8 mouse cellular contexts compared by ENCODE assay signal in genomic region chr11:106158930-106159215, GRCm38 (mm10). TPM values are rescaled to one million over a fixed set of nuclear protein-coding genes. Genes with fewer than 3 reads are reported as not detected.
DNase-seq lines count a peak whose midpoint lies in the region; ATAC-seq and TF ChIP-seq lines count a peak whose summit lies in the region.

No protein-coding gene starts in this region.

- peak; percentile 1; the same call in 1 of the 2 replicates for ATAC-seq in hindbrain, postnatal 0 days
- ATAC-seq in midbrain, postnatal 0 days (ENCODE audit: low FRiP score): no peak

- WGBS in embryonic facial prominence, embryonic 10.5 days: 36% methylated on average over 9 of the region's 9 CpGs
- 48% methylated on average over 9 of the region's 9 CpGs for WGBS in hindbrain, postnatal 0 days
- WGBS in midbrain, postnatal 0 days: 41% methylated on average over 9 of the region's 9 CpGs

- DNase-seq in layer of hippocampus, adult 2 months (ENCODE audit: low spot score in 2 of 2): no peak
- DNase-seq in layer of hippocampus, postnatal 14 days (ENCODE audit: low spot score in 2 of 2): no peak
- DNase-seq in embryonic facial prominence, embryonic 10.5 days (ENCODE audit: low spot score): no peak
- no peak for DNase-seq in hindbrain, postnatal 0 days (ENCODE audit: low spot score)
- DNase-seq in midbrain, postnatal 0 days (ENCODE audit: low spot score): no peak
- no peak for DNase-seq in cerebellum, adult 11-12 months
- no peak for DNase-seq in natural killer cell, adult 2 months (ENCODE audit: low spot score in 2 of 2)
- DNase-seq in left cerebral cortex, postnatal 14 days (ENCODE audit: low spot score in 2 of 2): no peak

- peak overlapping the region; percentile 99 for H3K27ac ChIP-seq in layer of hippocampus, adult 2 months
- H3K27ac ChIP-seq in embryonic facial prominence, embryonic 10.5 days (replicated peaks): peak overlapping the region; percentile 99
- peak overlapping the region; percentile 95; the same call in 1 of the 2 replicates for H3K27ac ChIP-seq in hindbrain, postnatal 0 days
- peak overlapping the region; percentile 97 for H3K27ac ChIP-seq in midbrain, postnatal 0 days (ENCODE audit: low read depth, low read length)

- H3K36me3 ChIP-seq in embryonic facial prominence, embryonic 10.5 days (replicated peaks): peaks cover 73% of the 10 kb centered on the region
- peaks cover 30% of the 10 kb centered on the region for H3K36me3 ChIP-seq in hindbrain, postnatal 0 days (ENCODE audit: insufficient read depth, low read length)
- peaks cover 15% of the 10 kb centered on the region for H3K36me3 ChIP-seq in midbrain, postnatal 0 days (ENCODE audit: insufficient read depth, low read length)

- peak overlapping the region; percentile 85 for H3K4me3 ChIP-seq in layer of hippocampus, adult 2 months
- H3K4me3 ChIP-seq in embryonic facial prominence, embryonic 10.5 days: peak overlapping the region; percentile 90
- H3K4me3 ChIP-seq in hindbrain, postnatal 0 days (ENCODE audit: low read length): peak overlapping the region; percentile 59
- peak overlapping the region; percentile 75 for H3K4me3 ChIP-seq in midbrain, postnatal 0 days (ENCODE audit: low read depth, low read length)

- peak overlapping the region; percentile 87 for H3K4me2 ChIP-seq in hindbrain, postnatal 0 days (ENCODE audit: low read depth, low read length)
- H3K4me2 ChIP-seq in midbrain, postnatal 0 days (ENCODE audit: low read depth, low read length, poor library complexity, severe bottlenecking): peak overlapping the region; percentile 92

- no peak for TF ChIP-seq CTCF in layer of hippocampus, adult 2 months (conservative IDR thresholded peaks at IDR 0.05)
- TF ChIP-seq CTCF in hindbrain, postnatal 0 days (IDR thresholded peaks at IDR 0.05; ENCODE audit: low read depth): no peak
- no peak for TF ChIP-seq CTCF in midbrain, postnatal 0 days (IDR thresholded peaks at IDR 0.05)

- H3K9me3 ChIP-seq in embryonic facial prominence, embryonic 10.5 days: no peaks in the 10 kb centered on the region
- no peaks in the 10 kb centered on the region for H3K9me3 ChIP-seq in hindbrain, postnatal 0 days (ENCODE audit: low read length)
- no peaks in the 10 kb centered on the region for H3K9me3 ChIP-seq in midbrain, postnatal 0 days (ENCODE audit: low read length)

- H3K4me1 ChIP-seq in embryonic facial prominence, embryonic 10.5 days: peaks cover 58% of the 10 kb centered on the region
- peaks cover 11% of the 10 kb centered on the region; the same call in 1 of the 2 replicates for H3K4me1 ChIP-seq in hindbrain, postnatal 0 days (ENCODE audit: insufficient read depth, low read length)
- peaks cover 14% of the 10 kb centered on the region; the same call in 1 of the 2 replicates for H3K4me1 ChIP-seq in midbrain, postnatal 0 days (ENCODE audit: insufficient read depth, low read length)

- H3K9ac ChIP-seq in hindbrain, postnatal 0 days (replicated peaks; ENCODE audit: low read length): peak overlapping the region; percentile 75
- peak overlapping the region; percentile 88 for H3K9ac ChIP-seq in midbrain, postnatal 0 days (replicated peaks; ENCODE audit: low read length, poor library complexity, severe bottlenecking)

- intact Hi-C loops in left cerebral cortex, postnatal 14 days (cut with DNase I): loop anchor here (5.0 kb wide), 1 partner anchor 67 kb away; no protein-coding TSS in a partner anchor

- no peaks in the 10 kb centered on the region for H3K27me3 ChIP-seq in embryonic facial prominence, embryonic 10.5 days (replicated peaks; ENCODE audit: low read depth, poor library complexity, severe bottlenecking)
- H3K27me3 ChIP-seq in hindbrain, postnatal 0 days (ENCODE audit: insufficient read depth, low read length): no peaks in the 10 kb centered on the region
- no peaks in the 10 kb centered on the region for H3K27me3 ChIP-seq in midbrain, postnatal 0 days (ENCODE audit: insufficient read depth, low read length)

RNA-seq across cellular contexts. Expression of gene Gm10840, which starts 1.8 kb away (rescaled TPM):
- total RNA-seq in layer of hippocampus, adult 2 months (2021): not detected
- not detected for total RNA-seq in layer of hippocampus, postnatal 14 days (2021)
- polyA plus RNA-seq in embryonic facial prominence, embryonic 10.5 days (2016; fragmentation: Nextera tagmentation; extraction: Ambion mirVana): 1.5 TPM in 1 of 2 replicates, not detected in the other
- total RNA-seq in hindbrain, postnatal 0 days (2014; rRNA removed): not detected in 2 replicates
- not detected in 2 replicates for polyA plus RNA-seq in hindbrain, postnatal 0 days (2015; fragmentation: Nextera tagmentation; extraction: Ambion mirVana)
- not detected in 2 replicates for total RNA-seq in midbrain, postnatal 0 days (2014; rRNA removed)
- not detected in 2 replicates for polyA plus RNA-seq in midbrain, postnatal 0 days (2015; fragmentation: Nextera tagmentation; extraction: Ambion mirVana)
- total RNA-seq in left cerebral cortex, postnatal 14 days (2021): not detected

RNA-seq across cellular contexts. Expression of gene Limd2, which starts 1.8 kb away (rescaled TPM):
- total RNA-seq in layer of hippocampus, adult 2 months (2021): 100 to 1,000 TPM; 153 TPM
- total RNA-seq in layer of hippocampus, postnatal 14 days (2021): 100 to 1,000 TPM; 139 to 142 TPM
- polyA plus RNA-seq in embryonic facial prominence, embryonic 10.5 days (2016; fragmentation: Nextera tagmentation; extraction: Ambion mirVana): 445 and 476 TPM in 2 replicates
- 72.2 and 80.6 TPM in 2 replicates for total RNA-seq in hindbrain, postnatal 0 days (2014; rRNA removed)
- 120 and 124 TPM in 2 replicates for polyA plus RNA-seq in hindbrain, postnatal 0 days (2015; fragmentation: Nextera tagmentation; extraction: Ambion mirVana)
- total RNA-seq in midbrain, postnatal 0 days (2014; rRNA removed): 69.7 and 81.8 TPM in 2 replicates
- polyA plus RNA-seq in midbrain, postnatal 0 days (2015; fragmentation: Nextera tagmentation; extraction: Ambion mirVana): 122 and 141 TPM in 2 replicates
- 100 to 1,000 TPM in 1 of 2 experiments, 10 to 100 TPM in 1; 97.2 to 103 TPM for total RNA-seq in left cerebral cortex, postnatal 14 days (2021)

RNA-seq across cellular contexts. Expression of gene Strada, which starts 43.1 kb away (rescaled TPM):
- total RNA-seq in layer of hippocampus, adult 2 months (2021): 10 to 100 TPM; 32.0 to 34.3 TPM
- 10 to 100 TPM; 28.7 to 34.2 TPM for total RNA-seq in layer of hippocampus, postnatal 14 days (2021)
- 40.0 and 40.4 TPM in 2 replicates for polyA plus RNA-seq in embryonic facial prominence, embryonic 10.5 days (2016; fragmentation: Nextera tagmentation; extraction: Ambion mirVana)
- 34.1 and 39.2 TPM in 2 replicates for total RNA-seq in hindbrain, postnatal 0 days (2014; rRNA removed)
- 23.6 and 25.0 TPM in 2 replicates for polyA plus RNA-seq in hindbrain, postnatal 0 days (2015; fragmentation: Nextera tagmentation; extraction: Ambion mirVana)
- 26.9 and 31.2 TPM in 2 replicates for total RNA-seq in midbrain, postnatal 0 days (2014; rRNA removed)
- polyA plus RNA-seq in midbrain, postnatal 0 days (2015; fragmentation: Nextera tagmentation; extraction: Ambion mirVana): 21.2 and 22.7 TPM in 2 replicates
- total RNA-seq in left cerebral cortex, postnatal 14 days (2021): 10 to 100 TPM; 24.3 to 26.9 TPM

RNA-seq across cellular contexts. Expression of gene Ccdc47, which starts 57.3 kb away (rescaled TPM):
- 10 to 100 TPM; 89.8 to 98.2 TPM for total RNA-seq in layer of hippocampus, adult 2 months (2021)
- total RNA-seq in layer of hippocampus, postnatal 14 days (2021): 10 to 100 TPM; 94.8 to 96.3 TPM
- 71.2 and 72.9 TPM in 2 replicates for polyA plus RNA-seq in embryonic facial prominence, embryonic 10.5 days (2016; fragmentation: Nextera tagmentation; extraction: Ambion mirVana)
- 15.2 and 16.9 TPM in 2 replicates for total RNA-seq in hindbrain, postnatal 0 days (2014; rRNA removed)
- 85.2 TPM in 2 replicates for polyA plus RNA-seq in hindbrain, postnatal 0 days (2015; fragmentation: Nextera tagmentation; extraction: Ambion mirVana)
- total RNA-seq in midbrain, postnatal 0 days (2014; rRNA removed): 31.7 and 37.0 TPM in 2 replicates
- 88.8 and 94.9 TPM in 2 replicates for polyA plus RNA-seq in midbrain, postnatal 0 days (2015; fragmentation: Nextera tagmentation; extraction: Ambion mirVana)
- total RNA-seq in left cerebral cortex, postnatal 14 days (2021): 10 to 100 TPM; 78.5 to 79.8 TPM

RNA-seq across cellular contexts. Expression of gene Ddx42, which starts 57.9 kb away (rescaled TPM):
- 10 to 100 TPM; 69.8 to 71.1 TPM for total RNA-seq in layer of hippocampus, adult 2 months (2021)
- 10 to 100 TPM; 67.4 to 67.8 TPM for total RNA-seq in layer of hippocampus, postnatal 14 days (2021)
- 107 and 108 TPM in 2 replicates for polyA plus RNA-seq in embryonic facial prominence, embryonic 10.5 days (2016; fragmentation: Nextera tagmentation; extraction: Ambion mirVana)
- total RNA-seq in hindbrain, postnatal 0 days (2014; rRNA removed): 34.1 and 38.1 TPM in 2 replicates
- 61.9 and 62.0 TPM in 2 replicates for polyA plus RNA-seq in hindbrain, postnatal 0 days (2015; fragmentation: Nextera tagmentation; extraction: Ambion mirVana)
- 39.7 and 61.7 TPM in 2 replicates for total RNA-seq in midbrain, postnatal 0 days (2014; rRNA removed)
- polyA plus RNA-seq in midbrain, postnatal 0 days (2015; fragmentation: Nextera tagmentation; extraction: Ambion mirVana): 61.4 and 64.8 TPM in 2 replicates
- total RNA-seq in left cerebral cortex, postnatal 14 days (2021): 10 to 100 TPM; 69.0 to 69.4 TPM
